Mouse (Mus musculus) CD8-positive naive resting alpha-beta T cell, adult 2 months (primary cell): ENCODE results near the gene Baiap2l1.

Experiments
- DNase-seq, 2 experiments: peaks; one replicate each; pipeline ENCODE4 v3.0.0; 2022; ENCODE audit warnings: low read depth in 2 of 2, low spot score in 2 of 2

The Baiap2l1 gene

GRCm38 (mm10) chr5:144287267-144287820 is 70.6 kb downstream of the Baiap2l1 start:
- no peak for DNase-seq

- DNase-seq = no peak
These were observed 71.2 kb downstream of the Baiap2l1 start for GRCm38 (mm10) chr5:144286591-144287266.

- no peak for DNase-seq
These were observed 73.3 kb downstream of the Baiap2l1 start for GRCm38 (mm10) chr5:144284599-144284998.

GRCm38 (mm10) chr5:144283551-144284031 is 74.3 kb downstream of the Baiap2l1 start:
- DNase-seq = no peak

- no peak for DNase-seq
These were observed 75.2 kb downstream of the Baiap2l1 start for GRCm38 (mm10) chr5:144282470-144283260.

- no peak for DNase-seq
These were observed 78.0 kb downstream of the Baiap2l1 start for GRCm38 (mm10) chr5:144279926-144280325.

- DNase-seq = no peak
These were observed 78.8 kb downstream of the Baiap2l1 start for GRCm38 (mm10) chr5:144279081-144279541.

GRCm38 (mm10) chr5:144278374-144278960 is 79.4 kb downstream of the Baiap2l1 start:
- no peak for DNase-seq

- no peak for DNase-seq
These were observed 80.8 kb downstream of the Baiap2l1 start for GRCm38 (mm10) chr5:144276898-144277630.

- no peak for DNase-seq
These were observed 83.0 kb downstream of the Baiap2l1 start for GRCm38 (mm10) chr5:144274904-144275303.

GRCm38 (mm10) chr5:144271772-144272171 is 86.1 kb downstream of the Baiap2l1 start:
- DNase-seq = no peak

- no peak for DNase-seq
These were observed 86.8 kb downstream of the Baiap2l1 start for GRCm38 (mm10) chr5:144271118-144271517.

GRCm38 (mm10) chr5:144270420-144270819 is 87.5 kb downstream of the Baiap2l1 start:
- no peak for DNase-seq

- DNase-seq = no peak
These were observed 88.0 kb downstream of the Baiap2l1 start for GRCm38 (mm10) chr5:144269926-144270325.

- no peak for DNase-seq
These were observed 90.2 kb downstream of the Baiap2l1 start for GRCm38 (mm10) chr5:144267535-144268241.

GRCm38 (mm10) chr5:144263496-144263895 is 94.4 kb downstream of the Baiap2l1 start:
- DNase-seq = no peak

GRCm38 (mm10) chr5:144263082-144263481 is 94.8 kb downstream of the Baiap2l1 start:
- no peak for DNase-seq

GRCm38 (mm10) chr5:144261829-144262228 is 96.1 kb downstream of the Baiap2l1 start:
- DNase-seq = no peak

GRCm38 (mm10) chr5:144261309-144261708 is 96.6 kb downstream of the Baiap2l1 start:
- DNase-seq = no peak

- DNase-seq = no peak
These were observed 97.4 kb downstream of the Baiap2l1 start for GRCm38 (mm10) chr5:144260464-144260863.
